Mouse (Mus musculus): ENCODE measurements around the gene Smg7. TPM values are rescaled to one million over a fixed set of nuclear protein-coding genes. Genes with fewer than 3 reads are reported as not detected.

Smg7 gene
- polyA plus RNA-seq (2021), result 44.0 TPM

DNA sequence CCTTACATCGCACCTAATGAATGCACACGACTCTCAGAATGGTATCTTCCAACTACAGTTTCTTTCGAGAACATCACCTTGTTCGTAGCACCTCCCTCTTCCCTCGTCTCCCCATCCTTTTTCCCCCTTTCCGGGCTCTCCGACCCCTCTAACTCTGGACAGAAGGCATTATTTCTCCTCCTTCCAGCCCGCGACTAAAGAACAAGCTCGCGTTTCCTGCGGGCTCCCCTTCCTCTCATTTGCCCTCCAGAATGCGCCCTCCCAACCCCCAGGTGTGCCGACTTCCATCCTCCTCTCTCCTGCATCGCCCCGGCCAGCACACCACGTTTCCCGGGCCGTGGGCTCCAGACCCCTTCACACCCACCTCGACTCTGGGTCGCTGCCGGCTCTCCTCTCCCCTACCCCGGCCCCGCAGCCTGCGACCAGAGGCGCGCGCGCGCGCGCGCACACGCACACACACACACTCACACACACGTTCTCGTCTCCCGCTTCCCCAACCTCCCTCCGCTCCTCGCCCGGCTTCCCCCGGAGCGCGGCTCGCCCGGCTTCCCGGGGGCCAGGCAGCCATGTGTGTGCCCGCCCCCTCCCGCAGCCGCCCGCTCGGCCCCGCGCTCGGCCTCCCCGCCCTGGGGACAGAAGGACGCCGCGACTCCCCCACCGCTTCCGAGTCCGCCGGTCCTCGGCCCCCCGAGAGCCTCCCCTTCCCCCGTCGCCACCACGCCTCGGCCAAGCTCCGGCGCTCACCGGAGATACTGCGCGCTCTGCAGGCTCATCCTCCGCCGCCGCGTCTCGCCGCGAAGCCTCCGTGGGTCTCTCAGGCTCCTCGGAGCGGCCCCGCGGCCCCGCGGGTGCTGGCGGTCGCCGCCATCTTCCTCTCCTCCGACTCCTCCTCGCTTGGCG, at the start of gene Smg7:
TSS of gene Smg7 (minus strand) at position 882 of the 900 bp plus-strand sequence.
- H3K27me3 ChIP-seq, result peaks cover under 1% of the 10 kb centered on the region
- POLR2A ChIA-PET, result interaction anchor here (0.6 to 0.7 kb wide), 2 partner anchors 17 to 391 kb away, joined by 3 to 4 read pairs; no protein-coding TSS in a partner anchor
- TF ChIP-seq CTCF (IDR thresholded peaks at IDR 0.05), result no peak
- peak; percentile 8 for ATAC-seq
- no peak for DNase-seq (ENCODE audit: low read depth, low spot score)
- in situ Hi-C loops (cut with MboI; ENCODE audit: low pct_unique_long_range_greater_than_20kb), result loop anchor here (5.0 kb wide), 2 partner anchors 110 to 190 kb away; no protein-coding TSS in a partner anchor
- CTCF ChIA-PET, result interaction anchor here (1.0 kb wide), 1 partner anchor 9 kb away, joined by 3 read pairs; no protein-coding TSS in a partner anchor

- H3K27me3 ChIP-seq, result peaks cover 4% of the 10 kb centered on the region
- no peak for ATAC-seq
- in situ Hi-C loops (cut with MboI; ENCODE audit: low pct_unique_long_range_greater_than_20kb), result no loop called here
- no peak for TF ChIP-seq CTCF (IDR thresholded peaks at IDR 0.05)
- DNase-seq (ENCODE audit: low read depth, low spot score), result no peak
- CTCF ChIA-PET, result interaction anchor here (1.8 kb wide), 1 partner anchor 30 kb away, joined by 4 read pairs; no protein-coding TSS in a partner anchor
- POLR2A ChIA-PET, result no interaction called here
These were observed 40.5 kb upstream of the Smg7 start for GRCm38 (mm10) chr1:152942977-152943376.

GRCm38 (mm10) chr1:152936365-152936764, 33.9 kb upstream of the Smg7 start:
- no peak for TF ChIP-seq CTCF (IDR thresholded peaks at IDR 0.05)
- ChIA-PET POLR2A (no interaction called here), CTCF (no interaction called here)
- in situ Hi-C loops (cut with MboI; ENCODE audit: low pct_unique_long_range_greater_than_20kb), result no loop called here
- H3K27me3 ChIP-seq, result peaks cover 5% of the 10 kb centered on the region
- no peak for ATAC-seq
- no peak for DNase-seq (ENCODE audit: low read depth, low spot score)

GRCm38 (mm10) chr1:152935476-152935875, 33.0 kb upstream of the Smg7 start:
- peaks cover 5% of the 10 kb centered on the region for H3K27me3 ChIP-seq
- in situ Hi-C loops (cut with MboI; ENCODE audit: low pct_unique_long_range_greater_than_20kb), result no loop called here
- ATAC-seq (no peak), DNase-seq (ENCODE audit: low read depth, low spot score) (no peak)
- CTCF ChIA-PET, result no interaction called here
- no peak for TF ChIP-seq CTCF (IDR thresholded peaks at IDR 0.05)
- POLR2A ChIA-PET, result no interaction called here

GRCm38 (mm10) chr1:152933962-152934361, 31.5 kb upstream of the Smg7 start:
- in situ Hi-C loops (cut with MboI; ENCODE audit: low pct_unique_long_range_greater_than_20kb), result no loop called here
- DNase-seq (ENCODE audit: low read depth, low spot score), result no peak
- no peak for TF ChIP-seq CTCF (IDR thresholded peaks at IDR 0.05)
- POLR2A ChIA-PET, result no interaction called here
- CTCF ChIA-PET, result no interaction called here
- H3K27me3 ChIP-seq, result peaks cover 5% of the 10 kb centered on the region
- no peak for ATAC-seq

GRCm38 (mm10) chr1:152921786-152922185, 19.3 kb upstream of the Smg7 start:
- no peak for ATAC-seq
- DNase-seq (ENCODE audit: low read depth, low spot score), result no peak
- ChIA-PET POLR2A (no interaction called here), CTCF (no interaction called here)
- no peak for TF ChIP-seq CTCF (IDR thresholded peaks at IDR 0.05)
- H3K27me3 ChIP-seq, result no peaks in the 10 kb centered on the region
- in situ Hi-C loops (cut with MboI; ENCODE audit: low pct_unique_long_range_greater_than_20kb), result no loop called here

DNA sequence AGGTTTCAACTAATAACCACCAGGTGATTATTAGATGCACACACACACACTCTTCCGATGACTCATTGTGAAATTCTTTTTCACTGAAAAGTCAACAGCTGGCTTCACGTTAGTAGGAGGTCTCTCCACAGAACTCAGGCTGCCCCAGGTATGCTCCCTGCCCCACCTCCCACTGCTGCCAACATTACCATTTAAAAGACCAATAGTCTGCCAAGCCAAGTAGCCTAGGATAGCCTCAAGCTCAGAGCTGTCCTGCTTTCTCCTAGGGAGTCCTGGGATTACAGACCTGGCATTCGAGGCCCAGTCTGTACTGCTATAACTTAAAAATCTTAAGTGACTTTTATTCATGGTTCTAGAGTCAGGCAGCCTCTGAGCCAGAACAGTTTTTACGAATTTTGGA, 15.2 kb upstream of the Smg7 start:
- ChIA-PET POLR2A (no interaction called here), CTCF (no interaction called here)
- TF ChIP-seq CTCF (IDR thresholded peaks at IDR 0.05), result no peak
- no peaks in the 10 kb centered on the region for H3K27me3 ChIP-seq
- ATAC-seq (no peak), DNase-seq (ENCODE audit: low read depth, low spot score) (no peak)
- in situ Hi-C loops (cut with MboI; ENCODE audit: low pct_unique_long_range_greater_than_20kb), result no loop called here

DNA sequence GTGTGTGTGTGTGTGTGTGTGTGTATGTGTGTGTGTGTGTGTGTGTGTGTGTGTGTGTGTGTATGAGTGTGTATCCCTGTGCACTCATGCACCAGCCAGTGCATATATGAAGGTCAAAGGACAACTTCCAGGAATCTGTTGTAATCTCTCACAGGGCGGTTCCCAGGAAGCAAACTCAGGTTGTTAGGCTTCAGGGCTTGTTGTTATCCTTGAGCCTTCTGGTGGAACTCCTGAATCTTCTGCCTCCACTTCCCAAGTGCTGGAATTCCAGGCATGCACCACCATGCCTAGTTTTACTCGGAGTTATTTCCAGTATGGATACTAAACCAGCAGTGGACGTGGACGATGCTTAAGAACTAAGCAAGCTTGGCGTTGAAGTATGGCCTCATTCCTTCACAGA, 14.5 kb upstream of the Smg7 start:
- no peaks in the 10 kb centered on the region for H3K27me3 ChIP-seq
- ChIA-PET CTCF (no interaction called here), POLR2A (no interaction called here)
- DNase-seq (ENCODE audit: low read depth, low spot score), result no peak
- no peak for TF ChIP-seq CTCF (IDR thresholded peaks at IDR 0.05)
- no peak for ATAC-seq
- in situ Hi-C loops (cut with MboI; ENCODE audit: low pct_unique_long_range_greater_than_20kb), result no loop called here

GRCm38 (mm10) chr1:152915766-152916165, 13.3 kb upstream of the Smg7 start:
- in situ Hi-C loops (cut with MboI; ENCODE audit: low pct_unique_long_range_greater_than_20kb), result no loop called here
- ATAC-seq (no peak), DNase-seq (ENCODE audit: low read depth, low spot score) (no peak)
- ChIA-PET CTCF (no interaction called here), POLR2A (no interaction called here)
- no peaks in the 10 kb centered on the region for H3K27me3 ChIP-seq
- TF ChIP-seq CTCF (IDR thresholded peaks at IDR 0.05), result no peak

DNA sequence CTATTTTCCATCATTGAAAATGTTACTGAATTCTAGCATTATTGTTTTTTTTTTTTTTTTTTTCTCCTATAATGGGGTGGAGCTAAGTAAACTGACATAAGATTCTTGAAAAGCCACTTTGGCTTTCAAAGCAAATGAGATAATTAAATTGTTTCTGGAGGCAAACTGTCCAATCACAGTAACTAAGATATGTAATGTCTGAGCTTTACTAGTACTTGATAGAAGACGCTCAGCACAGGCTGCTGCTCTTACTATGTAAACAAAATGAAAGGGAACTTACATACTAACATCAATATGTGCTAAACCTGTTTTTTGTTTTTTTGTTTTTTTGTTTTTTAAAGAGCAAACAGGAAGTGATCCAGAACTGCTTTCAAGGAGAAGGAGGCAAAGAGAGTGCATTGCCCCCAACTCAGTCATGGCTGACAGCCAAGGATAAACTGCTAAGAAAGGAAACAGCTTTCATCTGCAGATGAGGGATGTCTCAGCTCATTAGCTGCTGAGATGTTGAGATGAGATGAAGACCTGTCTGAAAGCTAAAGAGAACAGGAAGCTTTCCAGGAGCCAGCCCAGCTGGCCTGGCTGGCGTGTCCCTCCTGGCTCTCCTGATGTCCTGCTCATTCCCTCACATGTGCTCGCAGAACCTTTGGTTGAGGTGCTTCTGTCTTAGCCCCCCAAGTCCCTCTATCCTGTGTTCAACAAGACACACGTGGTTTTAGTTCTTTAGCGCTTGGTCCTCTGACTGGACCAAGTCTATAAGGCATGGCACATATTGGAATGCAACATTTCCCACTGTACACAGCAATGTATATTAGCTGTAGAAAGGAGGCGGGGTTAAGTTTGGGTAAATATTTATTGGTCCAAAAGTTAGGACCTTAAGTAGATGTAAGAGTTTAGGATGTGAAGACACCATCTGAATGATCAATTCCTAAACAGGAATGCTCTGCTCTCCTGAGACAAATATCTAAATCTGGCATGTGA, 11.3 kb upstream of the Smg7 start:
- ATAC-seq (no peak), DNase-seq (ENCODE audit: low read depth, low spot score) (no peak)
- in situ Hi-C loops (cut with MboI; ENCODE audit: low pct_unique_long_range_greater_than_20kb), result no loop called here
- H3K27me3 ChIP-seq, result no peaks in the 10 kb centered on the region
- ChIA-PET POLR2A (interaction anchor here (0.7 to 1.1 kb wide), 3 partner anchors 59 to 183 kb away, joined by 3 to 6 read pairs (median 3); no protein-coding TSS in a partner anchor), CTCF (interaction anchor here (0.7 to 1.7 kb wide), 2 partner anchors 29 to 475 kb away, joined by 3 to 4 read pairs; no protein-coding TSS in a partner anchor)
- no peak for TF ChIP-seq CTCF (IDR thresholded peaks at IDR 0.05)

Data from Patski (cell line).